Mouse (Mus musculus) monocyte, adult 2 months (primary cell): ENCODE results near the gene Gm44973.
A peak's percentile ranks its signal among the peaks of the same experiment; 100 is the strongest.
"Not testable (repeated sequence)": the region's sequence is repeated elsewhere in the genome, so short reads cannot be mapped to it uniquely, and the experiment has no call there.

ENCODE experiments used
- DNase-seq, 2 experiments: peaks; one replicate each; pipeline ENCODE4 v3.0.0; 2022; ENCODE audit warnings: low spot score in 2 of 2, low read depth in 1 of 2

Gm44973 gene

DNA sequence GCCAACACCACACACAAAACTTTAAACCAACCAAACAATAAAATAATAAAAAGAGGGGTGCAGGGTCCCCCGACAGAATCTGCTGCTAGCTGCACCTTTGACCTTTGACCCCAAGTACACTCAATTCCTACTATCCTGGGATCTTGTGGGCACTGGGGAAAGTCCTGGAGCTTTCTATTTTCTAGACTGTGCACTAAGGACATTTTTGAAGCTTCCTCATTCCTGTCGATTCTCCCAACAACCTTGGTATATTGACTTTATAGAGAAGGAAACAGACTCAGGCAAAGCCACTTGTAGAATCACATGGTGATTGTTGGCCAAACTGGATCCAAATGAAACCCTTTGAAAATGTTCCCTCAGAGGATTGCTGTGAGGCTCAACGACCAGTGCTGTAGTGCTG, 761 bp downstream of the Gm44973 start:
- no peak for DNase-seq

DNA sequence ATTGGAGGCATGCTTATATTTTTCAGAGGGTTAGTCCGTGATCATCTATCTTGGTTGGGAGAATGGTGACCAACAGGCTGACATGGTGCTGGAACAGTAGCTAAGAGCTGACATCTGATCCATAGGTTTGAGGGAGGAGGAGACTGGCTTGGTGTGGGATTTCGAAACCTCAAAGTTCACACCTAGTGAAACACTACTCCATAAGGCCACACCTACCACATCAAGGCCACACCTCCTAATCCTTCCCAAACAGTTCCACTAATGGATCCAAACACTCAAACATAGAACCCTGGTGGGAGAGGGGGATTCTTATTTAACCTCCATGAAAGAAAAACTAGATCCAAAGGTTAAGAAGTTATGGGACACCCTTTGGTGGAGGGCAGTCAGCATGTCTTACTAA, 1.6 kb downstream of the Gm44973 start:
- no peak for DNase-seq

DNA sequence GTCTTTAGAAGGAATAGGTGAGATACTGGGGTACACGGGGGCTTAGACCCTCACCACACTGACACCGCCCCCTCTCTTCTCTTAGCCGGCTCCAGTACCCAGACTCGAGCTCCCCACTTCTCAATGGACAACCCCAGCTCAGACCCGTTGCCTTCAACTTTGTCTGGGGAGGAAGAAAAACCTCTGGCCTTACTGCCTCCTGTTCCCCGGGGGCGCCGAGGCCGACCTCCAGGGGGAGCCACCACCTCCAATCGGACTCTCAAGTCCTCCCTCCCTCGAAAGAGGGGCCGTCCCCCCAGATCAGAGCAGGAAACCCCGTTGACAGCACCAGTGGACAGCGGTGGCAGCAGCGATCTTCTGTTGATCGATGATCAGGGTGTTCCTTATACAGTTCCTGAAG, 2.1 kb downstream of the Gm44973 start:
- DNase-seq, result no peak

DNA sequence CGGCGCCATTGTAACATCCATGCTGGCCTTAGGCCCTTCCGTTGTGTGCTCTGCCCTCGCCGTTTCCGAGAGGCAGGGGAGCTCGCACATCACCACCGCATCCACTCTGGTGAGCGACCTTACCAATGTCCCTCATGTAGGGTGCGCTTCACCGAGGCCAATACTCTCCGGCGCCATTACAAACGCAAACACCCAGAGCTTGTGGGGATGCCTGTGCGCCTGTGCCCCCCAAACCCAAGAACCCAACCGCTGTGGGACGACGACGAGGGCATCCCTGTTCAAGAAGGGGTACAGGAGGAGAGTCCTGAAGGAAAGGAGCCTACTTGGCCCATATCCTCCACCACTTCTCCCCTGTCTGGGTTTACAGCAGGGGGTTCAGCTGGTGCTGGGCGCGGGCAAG, 2.6 kb downstream of the Gm44973 start:
- no peak for DNase-seq

DNA sequence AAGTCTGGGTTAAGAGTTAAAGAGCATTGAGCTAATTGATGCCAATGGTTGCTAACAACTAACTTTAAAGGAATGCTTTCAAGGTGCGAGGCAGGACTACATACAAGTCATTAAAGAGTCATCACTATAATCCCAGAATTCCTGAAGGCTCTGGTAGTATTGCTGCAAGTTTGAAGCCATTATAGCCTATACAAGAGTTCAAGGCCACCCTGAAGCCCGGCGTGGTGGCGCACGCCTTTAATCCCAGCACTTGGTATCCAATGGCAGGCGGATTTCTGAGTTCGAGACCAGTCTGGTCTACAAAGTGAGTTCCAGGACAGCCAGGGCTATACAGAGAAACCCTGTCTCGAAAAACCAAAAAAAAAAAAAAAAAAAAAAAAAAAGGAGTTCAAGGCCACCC, 4.3 kb downstream of the Gm44973 start:
- DNase-seq, result not testable (repeated sequence)

DNA sequence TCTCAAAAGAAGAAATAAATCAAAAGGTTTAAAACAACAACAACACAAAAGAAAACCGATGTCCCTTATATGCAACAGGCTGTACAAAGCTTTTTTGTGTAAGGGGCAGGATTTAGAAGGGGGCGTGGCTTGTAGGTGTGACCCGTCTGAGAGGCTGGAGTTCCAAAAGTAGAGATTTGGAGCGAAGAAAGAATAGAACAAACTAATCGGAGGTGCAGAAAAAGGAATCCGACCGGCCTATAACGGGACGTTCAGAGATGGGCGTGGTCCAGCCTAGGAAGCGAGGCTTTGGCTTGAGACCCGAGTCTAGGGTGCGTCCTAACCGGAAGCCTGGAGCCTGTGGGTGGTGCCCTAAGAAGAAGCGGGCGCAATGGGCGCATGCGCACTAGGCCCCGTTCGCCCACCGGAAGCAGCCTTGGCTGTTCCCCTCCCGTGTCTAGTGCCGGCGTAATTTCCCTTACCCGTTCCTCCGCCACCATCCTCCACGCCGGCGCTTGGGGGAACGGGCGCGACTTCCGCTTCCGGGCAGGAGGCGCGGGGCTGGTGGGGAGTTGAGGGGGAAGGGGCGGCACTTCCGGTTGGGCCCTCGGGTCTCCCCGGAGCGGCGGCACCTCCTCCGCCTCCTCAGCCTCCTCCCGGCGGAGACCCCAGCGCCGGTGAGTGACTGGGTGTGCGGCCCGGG, 4.8 kb downstream of the Gm44973 start, which contains the start of the genes Zfp865 and Ccdc106:
TSS of gene Zfp865 (plus strand) at position 377 of the 682 bp plus-strand sequence.
TSS of gene Ccdc106 (plus strand) at position 554 of the 682 bp plus-strand sequence.
- DNase-seq, result peak; percentile 97 to 99

DNA sequence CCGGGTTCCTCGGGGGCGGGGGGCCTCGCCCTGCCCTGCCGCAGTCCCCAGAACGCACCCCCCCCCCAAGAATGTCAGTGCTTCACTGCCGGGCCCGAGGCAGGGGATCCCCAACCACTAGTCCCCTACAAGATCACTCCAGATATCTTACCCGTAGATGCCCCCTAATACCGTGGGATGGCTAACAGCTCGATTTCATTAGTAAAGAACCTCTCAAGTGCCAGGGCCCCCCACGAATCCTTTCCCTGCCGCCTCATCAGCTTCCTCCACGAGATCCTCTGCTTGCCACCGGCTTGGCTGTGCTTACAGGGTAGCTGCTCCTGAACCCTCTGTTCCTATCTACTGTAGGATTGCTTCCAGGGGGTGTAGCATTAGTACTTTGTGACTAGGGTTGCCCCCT, 5.4 kb downstream of the Gm44973 start:
- peak in 1 of 2 experiments; percentile 10 for DNase-seq

DNA sequence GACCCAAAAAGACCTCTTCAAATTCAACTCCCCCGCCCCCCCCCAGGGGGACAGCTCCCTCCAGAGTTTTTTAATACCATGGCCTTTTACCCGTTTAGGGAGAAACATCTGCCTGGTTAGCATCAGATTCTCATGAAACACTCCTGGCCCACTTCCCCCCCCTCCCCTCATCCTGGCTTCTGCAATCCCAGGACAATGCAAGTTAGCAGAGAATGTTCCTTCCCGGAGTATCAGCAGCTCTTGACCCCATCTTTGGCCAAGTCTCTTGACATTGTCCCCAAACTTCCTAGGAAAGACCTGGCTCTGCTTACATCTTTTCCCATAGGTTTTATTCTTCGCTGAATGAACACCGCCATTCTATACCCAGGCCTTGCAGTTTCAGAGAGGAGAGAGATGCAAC, 5.9 kb downstream of the Gm44973 start:
- no peak for DNase-seq

DNA sequence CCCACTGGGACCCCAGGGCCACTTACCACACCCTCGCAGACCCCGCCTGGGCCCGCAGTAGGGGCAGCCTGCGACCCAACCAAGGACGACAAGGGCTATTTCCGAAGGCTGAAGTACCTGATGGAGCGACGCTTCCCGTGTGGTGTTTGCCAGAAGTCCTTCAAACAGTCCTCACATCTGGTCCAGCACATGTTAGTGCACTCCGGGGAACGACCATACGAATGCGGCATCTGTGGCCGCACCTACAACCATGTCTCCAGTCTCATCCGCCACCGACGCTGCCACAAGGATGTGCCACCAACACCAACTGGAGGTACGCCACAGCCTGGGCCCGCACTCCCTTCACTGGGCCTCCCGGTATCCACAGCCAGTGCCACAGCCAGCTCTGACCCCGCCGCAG, 14.2 kb downstream of the Gm44973 start:
- DNase-seq, result no peak

DNA sequence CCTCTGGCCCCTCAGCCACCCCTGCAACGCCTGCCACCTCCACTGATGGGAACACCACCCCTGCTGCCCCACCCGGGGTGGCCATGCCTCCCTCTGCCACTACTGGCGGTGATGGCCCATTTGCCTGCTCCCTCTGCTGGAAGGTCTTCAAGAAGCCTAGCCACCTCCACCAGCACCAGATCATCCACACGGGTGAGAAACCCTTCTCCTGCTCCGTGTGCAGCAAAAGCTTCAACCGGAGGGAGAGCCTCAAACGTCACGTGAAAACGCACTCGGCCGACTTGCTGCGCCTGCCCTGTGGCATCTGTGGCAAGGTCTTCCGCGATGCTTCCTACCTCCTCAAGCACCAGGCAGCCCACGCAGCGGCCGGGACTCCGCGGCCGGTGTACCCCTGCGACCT, 14.7 kb downstream of the Gm44973 start:
- no peak for DNase-seq

DNA sequence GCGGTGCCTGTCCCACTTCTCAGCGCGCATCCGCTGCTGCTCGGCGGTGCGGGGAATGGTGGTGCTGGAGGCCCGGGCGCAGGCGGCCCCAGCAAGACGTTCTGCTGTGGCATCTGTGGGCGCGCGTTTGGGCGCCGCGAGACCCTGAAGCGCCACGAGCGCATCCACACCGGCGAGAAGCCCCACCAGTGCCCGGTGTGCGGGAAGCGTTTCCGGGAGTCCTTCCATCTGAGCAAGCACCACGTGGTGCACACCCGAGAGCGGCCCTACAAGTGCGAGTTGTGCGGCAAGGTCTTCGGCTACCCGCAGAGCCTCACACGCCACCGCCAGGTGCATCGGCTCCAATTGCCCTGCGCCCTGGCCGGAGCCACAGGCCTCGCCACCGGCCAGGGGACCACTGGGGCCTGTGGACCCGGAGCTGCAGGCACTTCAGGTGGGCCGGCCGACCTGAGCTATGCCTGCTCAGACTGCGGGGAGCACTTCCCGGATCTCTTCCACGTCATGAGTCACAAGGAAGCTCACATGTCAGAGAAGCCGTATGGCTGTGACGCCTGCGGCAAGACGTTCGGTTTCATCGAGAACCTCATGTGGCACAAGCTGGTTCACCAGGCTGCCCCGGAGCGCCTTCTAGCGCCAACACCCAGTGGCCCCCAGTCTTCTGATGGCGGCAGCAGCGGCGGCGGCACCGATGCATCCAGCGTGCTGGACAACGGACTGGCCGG, 15.4 kb downstream of the Gm44973 start:
- no peak for DNase-seq

DNA sequence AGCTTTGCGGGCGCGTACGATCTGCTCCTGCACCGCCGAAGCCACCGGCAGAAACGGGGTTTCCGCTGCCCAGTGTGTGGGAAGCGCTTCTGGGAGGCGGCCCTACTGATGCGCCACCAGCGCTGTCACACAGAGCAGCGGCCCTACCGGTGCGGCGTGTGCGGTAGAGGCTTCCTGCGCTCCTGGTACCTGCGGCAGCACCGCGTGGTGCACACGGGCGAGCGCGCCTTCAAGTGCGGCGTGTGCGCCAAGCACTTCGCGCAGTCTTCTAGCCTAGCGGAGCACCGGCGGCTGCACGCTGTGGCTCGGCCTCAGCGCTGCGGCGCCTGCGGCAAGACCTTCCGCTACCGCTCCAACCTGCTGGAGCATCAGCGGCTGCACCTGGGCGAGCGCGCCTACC, 16.2 kb downstream of the Gm44973 start:
- DNase-seq, result no peak

DNA sequence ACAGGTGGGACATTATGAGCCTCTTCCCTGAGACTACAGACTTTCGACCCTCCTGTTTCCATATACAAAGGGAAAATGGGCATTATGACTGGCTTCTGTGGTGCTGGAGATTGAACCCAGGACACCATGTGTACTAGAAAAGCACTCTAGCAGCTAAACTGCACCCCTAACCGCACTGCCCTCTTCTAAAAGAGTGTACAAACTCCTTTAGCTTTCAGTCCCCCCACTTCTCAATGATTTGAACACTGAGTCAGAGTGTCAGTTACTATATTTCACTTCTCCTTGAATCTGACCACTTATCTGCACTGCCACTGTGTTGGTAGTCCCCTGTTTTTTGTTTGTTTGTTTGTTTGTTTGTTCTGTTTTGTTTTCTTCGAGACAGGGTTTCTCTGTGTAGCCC, 18.5 kb downstream of the Gm44973 start, which contains the start of gene 4632433K11Rik:
TSS of gene 4632433K11Rik (plus strand) at position 301 of the 400 bp plus-strand sequence.
- no peak for DNase-seq

DNA sequence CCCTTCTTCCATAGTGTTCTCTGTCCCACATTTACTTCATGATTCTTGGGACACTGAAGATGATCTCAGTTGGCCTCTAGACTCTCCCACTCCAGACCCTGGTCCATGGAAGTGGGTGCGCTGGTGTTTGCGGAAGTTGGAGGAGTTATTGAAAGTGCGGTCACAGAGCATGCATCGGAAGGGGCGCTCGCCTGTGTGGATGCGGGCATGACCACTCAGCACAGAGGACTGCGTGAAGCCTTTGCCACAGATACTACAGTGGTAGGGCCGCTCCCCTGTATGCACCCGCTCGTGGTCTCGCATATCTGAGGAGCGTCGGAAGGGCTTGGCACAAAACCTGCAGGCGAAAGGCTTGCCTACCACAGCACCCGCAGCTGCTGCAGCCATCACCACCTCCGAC, 20.3 kb downstream of the Gm44973 start:
- DNase-seq, result no peak

DNA sequence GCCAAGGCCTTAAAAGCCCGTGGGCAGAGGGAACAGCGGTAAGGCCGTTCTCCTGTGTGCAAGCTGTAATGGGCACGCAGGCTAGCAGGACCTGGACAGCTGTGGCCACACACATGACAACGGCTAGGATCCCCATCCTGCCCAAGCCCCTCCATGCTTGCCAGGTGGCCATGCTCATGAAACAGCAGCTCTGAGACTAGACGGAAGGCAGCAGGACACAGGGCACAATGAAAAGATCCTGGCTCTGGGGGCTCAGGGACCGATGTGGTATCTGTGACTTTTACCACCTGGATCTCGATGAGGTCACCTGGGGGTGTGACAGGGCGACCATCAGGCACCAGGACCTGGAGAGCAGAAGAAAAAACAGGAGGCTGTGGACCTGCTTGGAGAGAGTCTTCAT, 20.8 kb downstream of the Gm44973 start:
- DNase-seq, result no peak

DNA sequence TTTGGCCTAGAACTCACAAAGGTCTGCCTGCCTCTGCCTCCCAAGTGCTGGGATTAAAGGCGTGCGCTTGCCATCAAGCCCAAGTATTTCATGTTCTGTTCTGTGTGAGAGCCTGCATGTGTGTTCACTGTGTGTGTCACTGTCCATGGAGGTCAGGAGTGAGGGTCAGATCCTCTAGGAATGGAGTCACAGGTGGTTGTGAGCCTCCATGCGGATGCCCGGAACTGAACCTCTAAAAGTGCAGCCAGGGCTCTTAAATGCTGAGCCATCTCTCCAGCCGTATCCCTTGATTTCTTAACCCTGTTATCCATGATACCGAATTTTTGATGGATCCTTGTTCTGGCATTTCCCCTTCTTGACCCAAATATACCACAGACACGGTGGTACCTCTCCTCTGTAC, 21.7 kb downstream of the Gm44973 start:
- no peak for DNase-seq

DNA sequence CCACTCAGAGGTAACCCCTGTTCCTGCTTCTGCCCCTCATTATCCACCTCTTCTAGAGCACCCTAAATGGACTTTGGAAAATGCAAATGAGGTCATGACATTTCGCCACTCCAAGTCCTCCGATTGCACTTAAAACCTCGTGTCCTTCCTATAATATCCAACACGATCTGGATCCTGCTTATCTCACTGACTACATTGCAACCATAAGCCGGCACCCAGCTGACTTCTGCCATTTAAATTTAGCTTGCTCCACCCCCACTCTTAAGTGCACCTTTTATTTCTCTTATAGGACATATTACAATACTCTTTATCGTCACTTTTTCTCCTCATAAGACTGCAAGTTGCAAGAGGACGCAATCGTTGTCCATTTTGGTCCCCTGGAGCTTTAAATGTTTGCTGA, 22.2 kb downstream of the Gm44973 start:
- no peak for DNase-seq

DNA sequence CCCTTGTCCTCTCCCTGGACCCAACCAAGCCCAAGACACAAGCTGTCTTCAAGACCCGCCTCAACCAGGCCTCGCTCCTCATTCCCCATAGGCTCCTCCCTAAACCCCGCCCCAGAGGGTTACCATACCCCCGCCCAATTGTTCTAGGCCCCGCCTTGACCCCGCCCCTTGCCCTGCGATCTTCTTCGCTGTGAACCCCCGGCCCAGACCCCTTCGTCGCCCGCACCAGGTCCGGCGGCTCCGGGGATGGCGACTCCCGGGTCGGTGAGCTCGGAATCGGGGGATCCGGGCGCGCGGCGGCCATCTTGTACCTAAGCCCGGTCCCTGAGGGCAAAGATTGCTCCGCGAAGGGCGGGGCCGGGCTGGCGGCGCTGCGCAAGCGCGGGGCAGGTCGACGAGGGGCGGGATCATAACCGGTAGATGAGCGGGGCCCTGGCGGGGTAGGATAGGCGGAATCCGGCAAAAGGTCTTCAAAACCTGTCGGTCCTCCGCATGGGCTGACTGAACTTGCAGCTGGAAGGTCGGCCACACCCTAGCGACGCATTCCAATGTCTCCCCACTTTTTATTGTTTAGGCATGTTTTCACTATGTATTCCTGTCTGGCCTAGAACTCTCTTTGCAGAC, 22.9 kb downstream of the Gm44973 start, which contains the start of gene Zfp784:
TSS of gene Zfp784 (minus strand) at position 338 of the 624 bp plus-strand sequence.
- DNase-seq, result peak; percentile 76 to 91

DNA sequence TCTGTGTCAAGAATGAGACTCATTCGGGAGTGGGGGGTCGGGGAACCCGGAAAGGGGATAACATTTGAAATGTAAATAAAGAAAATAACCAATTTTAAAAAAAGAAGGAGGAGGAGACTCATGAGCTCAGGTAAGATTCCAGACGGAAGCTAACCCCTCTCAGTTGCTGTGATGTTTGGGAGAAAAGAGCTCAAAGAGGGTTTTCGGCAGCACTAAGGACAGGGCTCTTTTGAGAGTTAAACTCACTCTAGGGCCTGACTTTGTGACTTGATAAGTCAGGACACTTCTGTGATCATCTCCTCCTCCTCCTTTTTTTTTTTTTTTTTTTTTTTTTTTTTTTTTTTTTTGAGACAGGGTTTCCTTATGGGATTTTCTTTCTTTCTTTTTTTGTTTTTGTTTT, 23.6 kb downstream of the Gm44973 start:
- no peak for DNase-seq

DNA sequence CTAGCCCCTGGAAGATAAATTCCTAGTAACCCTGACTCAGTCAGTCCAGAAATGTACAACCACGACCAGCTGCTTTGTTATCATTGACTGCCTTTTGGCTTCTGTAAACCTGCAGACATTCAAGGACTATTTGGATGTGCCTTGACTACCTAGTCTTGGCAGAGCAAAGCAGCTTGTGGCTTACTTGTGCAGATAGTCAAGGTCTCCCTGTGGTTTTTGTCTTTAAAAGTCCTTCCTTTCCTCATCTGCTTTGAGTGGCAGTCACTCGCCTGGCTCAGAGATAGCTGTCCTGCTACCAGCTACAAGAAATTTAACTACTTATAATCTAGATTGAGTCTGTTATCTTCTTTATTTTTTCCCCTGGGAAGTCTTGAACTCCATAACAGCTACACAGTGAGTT, 29.7 kb downstream of the Gm44973 start:
- DNase-seq, result no peak

DNA sequence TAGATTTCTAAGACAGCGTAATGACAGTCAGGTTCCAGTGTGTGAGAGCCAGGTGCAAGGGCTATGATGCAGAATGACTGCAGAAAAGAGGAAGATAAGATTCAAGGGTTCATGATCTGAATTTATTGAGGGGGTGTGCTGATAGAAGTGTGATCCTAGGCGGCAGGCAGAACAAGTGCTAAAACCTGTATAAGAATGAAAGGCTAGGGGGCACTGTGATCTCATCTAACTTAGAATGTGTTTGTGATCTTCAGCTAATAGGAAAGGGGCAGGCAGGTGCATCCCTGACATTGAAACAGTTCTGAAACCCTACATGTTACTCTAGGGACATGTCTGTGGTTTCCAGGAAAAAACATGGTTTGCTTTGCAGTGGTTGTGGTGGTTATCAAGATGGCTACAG, 30.8 kb downstream of the Gm44973 start:
- no peak for DNase-seq

DNA sequence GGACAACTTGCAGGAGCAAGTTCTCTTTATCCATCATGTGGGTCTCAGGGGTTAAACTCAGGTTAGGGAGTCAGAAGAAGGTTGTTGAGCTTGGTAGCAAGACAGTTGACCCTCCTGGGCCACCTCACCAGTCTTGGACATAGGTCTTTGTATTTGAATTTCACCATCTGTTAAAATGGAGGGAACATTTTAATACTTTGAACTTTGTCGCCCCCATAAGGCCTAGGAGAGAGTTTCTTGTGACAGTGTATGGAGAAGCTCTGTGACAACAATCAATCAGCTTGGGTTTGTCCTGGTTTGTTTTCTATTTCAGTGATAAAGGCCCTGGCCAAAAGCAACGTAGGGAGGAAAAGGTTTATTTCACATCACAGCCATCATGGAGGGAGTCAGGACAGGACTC, 32.0 kb downstream of the Gm44973 start:
- DNase-seq, result no peak
